Mouse (Mus musculus) gastrocnemius, postnatal 14 days (tissue): Measurements from ENCODE around the gene Oxld1. TPM values are rescaled to one million over a fixed set of nuclear protein-coding genes. Genes with fewer than 3 reads are reported as not detected.

ENCODE experiments used
- DNase-seq: peaks from one replicate; pipeline ENCODE4 v3.0.0; 2021; ENCODE audit warnings: mixed read lengths
- intact Hi-C: fragments of 180-260 bp; cut with DNase I; formaldehyde crosslinking; loops from one replicate; pipeline ENCODE4 v1.15.1; 2025; ENCODE audit warnings: low total_unique reads
- long read RNA-seq, 2 experiments: library from polyadenylated mRNA; stranded (forward); transcript quantifications; one replicate each; pipeline ENCODE4 v2.0.0; 2021
- total RNA-seq, 2 experiments: library from RNA; stranded (reverse); gene quantifications; 2 replicates each; pipeline ENCODE4 v1.2.3; 2021

Gene Oxld1
- total RNA-seq, result 10 to 100 TPM; 26.5 to 29.0 TPM
- long read RNA-seq, experiment 1, transcript Oxld1-201 (2 exons, 813 nt), result major isoform, 16 of 28 reads
- long read RNA-seq, experiment 1, partial matches to known transcripts, result 10 of 28 reads
- long read RNA-seq, experiment 1, other reads (novel, unspliced or antisense), result 1 of 28 reads
- long read RNA-seq, experiment 2, transcript Oxld1-201 (2 exons, 813 nt), result major isoform, 27 of 36 reads
- long read RNA-seq, experiment 2, partial matches to known transcripts, result 7 of 36 reads
- long read RNA-seq, experiment 2, other reads (novel, unspliced or antisense), result 0 of 36 reads

GRCm38 (mm10) chr11:120457772-120458751, at the start of gene Oxld1, which contains the start of gene Ccdc137:
TSS of gene Oxld1 (minus strand) at chr11:120458068.
TSS of gene Ccdc137 (plus strand) at chr11:120458115.
- intact Hi-C loops, result no loop called here
- peak; percentile 76 for DNase-seq

GRCm38 (mm10) chr11:120506899-120507298, 49.0 kb upstream of the Oxld1 start:
- intact Hi-C loops, result no loop called here
- no peak for DNase-seq

- intact Hi-C loops, result no loop called here
- no peak for DNase-seq
Observed at GRCm38 (mm10) chr11:120505661-120506060, 47.8 kb upstream of the Oxld1 start.

- no peak for DNase-seq
- intact Hi-C loops, result no loop called here
Observed at GRCm38 (mm10) chr11:120501701-120502100, 43.8 kb upstream of the Oxld1 start.

GRCm38 (mm10) chr11:120501018-120501417, 43.1 kb upstream of the Oxld1 start:
- no peak for DNase-seq
- intact Hi-C loops, result no loop called here

GRCm38 (mm10) chr11:120500357-120500756, 42.5 kb upstream of the Oxld1 start:
- DNase-seq, result no peak
- intact Hi-C loops, result no loop called here

- DNase-seq, result no peak
- intact Hi-C loops, result loop anchor here (5.0 kb wide), 1 partner anchor 107 kb away; the partner anchor contains the start of gene Npb
Observed at GRCm38 (mm10) chr11:120499894-120500293, 42.0 kb upstream of the Oxld1 start.

GRCm38 (mm10) chr11:120498891-120499290, 41.0 kb upstream of the Oxld1 start:
- intact Hi-C loops, result loop anchor here (5.0 kb wide), 1 partner anchor 108 kb away; the partner anchor contains the start of gene Npb

GRCm38 (mm10) chr11:120498226-120498625, 40.4 kb upstream of the Oxld1 start:
- intact Hi-C loops, result loop anchor here (5.0 kb wide), 1 partner anchor 109 kb away; the partner anchor contains the start of gene Npb
- DNase-seq, result no peak

More at GRCm38 (mm10) chr11:120498891-120499290, 41.0 kb upstream of the Oxld1 start:
- DNase-seq, result no peak

- intact Hi-C loops, result loop anchor here (5.0 kb wide), 1 partner anchor 110 kb away; the partner anchor contains the start of gene Npb
- no peak for DNase-seq
Observed at GRCm38 (mm10) chr11:120497436-120497835, 39.6 kb upstream of the Oxld1 start.

- intact Hi-C loops, result no loop called here
Observed at GRCm38 (mm10) chr11:120493911-120494310, 36.0 kb upstream of the Oxld1 start.

GRCm38 (mm10) chr11:120493351-120493750, 35.5 kb upstream of the Oxld1 start:
- DNase-seq, result no peak
- intact Hi-C loops, result no loop called here

More at GRCm38 (mm10) chr11:120493911-120494310, 36.0 kb upstream of the Oxld1 start:
- DNase-seq, result no peak

GRCm38 (mm10) chr11:120492878-120493203, 35.0 kb upstream of the Oxld1 start:
- DNase-seq, result no peak
- intact Hi-C loops, result no loop called here

GRCm38 (mm10) chr11:120492024-120492877, 34.4 kb upstream of the Oxld1 start:
- no peak for DNase-seq
- intact Hi-C loops, result no loop called here

GRCm38 (mm10) chr11:120491317-120492023, 33.6 kb upstream of the Oxld1 start, which contains the start of gene Slc25a10:
TSS of gene Slc25a10 (plus strand) at chr11:120491840.
- peak; percentile 89 for DNase-seq
- intact Hi-C loops, result no loop called here

GRCm38 (mm10) chr11:120490291-120491046, 32.6 kb upstream of the Oxld1 start:
- intact Hi-C loops, result no loop called here
- DNase-seq, result no peak

- intact Hi-C loops, result no loop called here
- DNase-seq, result peak; percentile 66
Observed at GRCm38 (mm10) chr11:120489054-120489761, 31.3 kb upstream of the Oxld1 start.
